Mouse (Mus musculus) urinary bladder, adult 18-20 months (tissue): ENCODE data around the gene Syt16.

ENCODE experiments used
- DNase-seq, 2 experiments: peaks; one replicate each; pipeline ENCODE4 v3.0.0; 2022; ENCODE audit warnings: low spot score in 2 of 2, mixed read lengths in 2 of 2

Syt16 gene

DNA sequence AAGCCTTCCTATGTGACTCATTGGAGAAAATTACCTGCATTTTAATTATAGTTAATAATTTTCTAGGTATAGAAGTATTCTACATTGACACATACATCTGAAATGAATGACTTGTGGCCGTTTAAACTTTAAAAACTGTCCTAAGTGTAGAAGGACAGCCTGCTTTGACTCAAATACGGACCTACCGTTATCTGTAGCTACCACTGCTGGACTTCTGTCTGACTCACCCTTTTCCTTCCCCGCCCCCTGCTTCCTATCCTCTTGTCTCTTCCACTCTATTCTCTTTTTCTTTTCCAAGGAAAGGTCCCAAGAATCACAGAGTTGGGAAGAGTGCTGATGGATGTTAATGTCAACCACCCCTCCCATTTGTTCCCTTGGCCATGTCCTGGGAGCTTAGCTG lies 222.4 kb downstream of the Syt16 start:
- DNase-seq: no peak

DNA sequence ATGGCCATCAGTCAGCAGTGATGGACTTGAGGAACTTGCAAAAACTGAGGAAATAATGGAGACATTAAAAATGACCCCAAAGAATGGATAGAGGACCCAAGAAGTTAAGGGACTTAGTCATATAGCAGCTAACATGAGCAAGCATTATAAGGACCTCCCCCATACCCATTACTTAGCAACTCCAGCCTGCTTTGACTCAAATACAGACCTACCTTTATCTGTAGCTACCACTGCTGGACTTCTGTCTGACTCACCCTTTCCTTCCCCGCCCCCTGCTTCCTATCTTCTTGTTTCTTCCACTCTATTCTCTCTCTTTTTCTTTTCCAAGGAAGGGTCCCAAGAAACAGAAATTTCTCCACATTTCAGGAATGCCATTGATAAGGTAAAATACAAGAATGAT lies 223.2 kb downstream of the Syt16 start:
- no peak for DNase-seq

DNA sequence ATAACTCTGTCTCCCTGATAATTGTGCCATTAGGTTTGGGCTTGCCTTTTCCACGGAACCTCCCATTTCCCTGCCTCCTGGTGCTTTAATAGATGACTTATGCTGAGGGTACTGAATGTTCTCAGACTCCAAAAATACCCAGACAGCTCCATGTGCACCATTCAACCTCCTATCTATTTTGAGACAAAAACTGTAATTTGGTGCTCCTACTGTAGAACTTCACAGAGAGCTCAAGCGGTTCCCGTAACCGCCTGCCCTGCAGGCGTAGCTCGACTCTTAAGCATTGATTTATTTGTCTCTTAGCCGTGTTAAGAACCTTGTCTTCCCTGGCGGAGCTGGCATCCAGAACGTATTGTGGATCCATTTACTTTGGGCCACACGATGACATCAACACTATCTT lies 233.3 kb downstream of the Syt16 start:
- no peak for DNase-seq

DNA sequence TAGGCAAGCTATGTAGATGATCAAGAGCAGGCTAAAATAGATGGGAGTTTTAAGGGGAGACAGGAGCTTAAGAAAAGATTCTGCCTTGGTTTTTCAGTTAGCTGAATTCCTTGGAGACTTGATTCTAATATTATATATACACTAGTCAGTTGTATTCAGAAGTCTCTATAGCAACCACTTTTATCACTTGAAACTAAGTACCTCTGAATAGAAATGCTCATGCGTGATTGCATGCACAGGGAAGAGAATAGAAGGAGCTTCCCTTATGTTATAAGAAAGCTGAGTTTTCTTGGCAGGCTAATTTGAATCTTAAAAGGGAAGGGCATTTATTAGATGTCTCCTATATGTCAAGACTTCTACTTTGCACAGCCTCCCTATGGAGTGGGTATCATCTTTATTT lies 235.4 kb downstream of the Syt16 start:
- DNase-seq: no peak

DNA sequence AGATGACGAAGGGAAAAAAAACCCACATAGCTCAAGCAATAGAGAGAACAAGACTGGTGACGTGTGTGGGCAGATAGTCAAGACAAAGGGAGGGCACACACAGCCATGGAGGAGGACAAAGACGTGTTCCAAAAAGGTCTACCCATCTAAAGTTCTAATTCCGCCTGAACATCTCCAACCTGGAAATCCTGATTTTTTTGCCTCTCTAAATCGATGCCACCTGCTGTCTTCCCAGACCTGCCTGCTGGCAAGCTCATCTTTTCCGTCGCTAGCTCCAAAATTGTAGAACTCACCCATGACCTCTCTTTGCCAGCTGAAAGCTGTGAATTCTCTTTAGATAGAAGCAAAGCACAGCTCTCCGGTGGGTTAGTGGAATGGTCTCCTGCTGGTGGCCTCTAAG lies 238.7 kb downstream of the Syt16 start:
- DNase-seq: no peak

DNA sequence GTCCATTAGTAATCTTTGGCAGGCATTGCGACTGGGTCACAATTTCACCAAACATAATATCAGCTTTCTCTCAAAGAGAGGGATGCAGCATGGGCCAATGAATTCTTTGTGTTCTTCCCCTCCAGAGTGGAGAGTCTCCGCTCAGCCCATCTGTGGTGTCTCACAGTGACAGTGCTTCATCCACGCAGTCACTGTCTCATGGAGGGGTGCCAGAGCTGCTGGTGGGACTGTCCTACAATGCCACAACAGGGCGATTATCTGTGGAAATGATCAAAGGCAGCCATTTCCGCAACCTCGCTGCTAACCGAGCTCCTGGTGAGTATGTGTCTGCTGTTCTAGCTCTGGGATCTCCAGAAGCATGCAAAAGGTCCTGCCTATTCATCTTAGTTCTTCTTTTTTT lies 240.6 kb downstream of the Syt16 start:
- no peak for DNase-seq

DNA sequence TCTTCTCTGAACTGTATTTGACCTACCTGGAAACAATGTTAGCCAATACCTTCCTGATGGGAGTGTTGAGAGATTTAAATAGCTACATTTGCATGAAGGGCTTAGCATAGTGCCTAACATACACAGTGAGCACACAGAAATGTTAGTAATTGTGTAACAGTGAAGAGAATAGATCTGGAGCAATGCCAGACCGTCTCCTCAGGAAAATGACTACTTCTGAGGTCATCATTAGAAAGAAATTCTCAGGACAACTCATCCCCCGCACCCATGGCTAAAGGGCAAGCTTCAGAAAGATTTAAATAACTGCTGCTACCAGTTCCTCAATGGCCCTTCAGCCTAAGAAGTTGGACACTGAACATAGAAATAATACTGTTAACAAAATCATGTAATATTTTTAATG lies 241.3 kb downstream of the Syt16 start:
- no peak for DNase-seq

DNA sequence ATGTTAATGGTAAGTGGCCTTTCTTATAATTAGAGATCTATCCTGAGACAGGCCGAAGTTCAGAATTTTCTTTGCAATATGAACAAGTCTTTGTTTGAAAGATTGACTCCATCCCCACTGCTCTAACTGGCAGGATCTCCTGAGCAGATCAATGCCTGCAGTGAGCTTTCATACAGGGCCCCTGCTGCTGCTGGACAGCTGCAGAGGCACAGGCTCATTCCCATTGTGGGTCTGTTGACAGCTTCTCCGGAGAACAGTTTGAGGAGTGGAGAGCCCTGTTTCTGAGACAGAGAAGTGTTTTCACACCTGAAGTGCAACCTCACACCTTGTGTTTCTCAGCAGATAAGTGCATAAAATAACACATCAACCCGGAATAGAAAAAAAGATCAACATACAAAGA lies 267.4 kb downstream of the Syt16 start:
- DNase-seq: no peak

DNA sequence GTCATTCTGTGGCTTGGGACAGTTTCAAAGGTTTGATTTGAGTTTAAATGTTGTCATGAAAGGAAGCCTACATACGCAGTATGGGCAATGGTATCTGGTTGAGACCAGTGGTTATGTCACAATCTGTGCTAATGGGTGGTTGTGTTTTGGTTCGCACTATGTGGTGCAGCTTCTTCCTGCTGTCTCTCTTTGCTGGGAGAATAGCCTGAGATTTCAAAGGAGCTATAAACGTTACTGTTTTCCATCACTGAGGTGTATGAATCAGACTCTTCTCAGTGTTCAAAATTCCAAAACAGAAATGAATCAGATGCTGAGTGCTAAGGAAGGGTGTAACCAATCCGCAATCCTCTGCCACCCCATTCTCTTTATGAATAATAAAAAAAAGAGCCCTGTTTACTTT lies 269.6 kb downstream of the Syt16 start:
- DNase-seq: no peak

DNA sequence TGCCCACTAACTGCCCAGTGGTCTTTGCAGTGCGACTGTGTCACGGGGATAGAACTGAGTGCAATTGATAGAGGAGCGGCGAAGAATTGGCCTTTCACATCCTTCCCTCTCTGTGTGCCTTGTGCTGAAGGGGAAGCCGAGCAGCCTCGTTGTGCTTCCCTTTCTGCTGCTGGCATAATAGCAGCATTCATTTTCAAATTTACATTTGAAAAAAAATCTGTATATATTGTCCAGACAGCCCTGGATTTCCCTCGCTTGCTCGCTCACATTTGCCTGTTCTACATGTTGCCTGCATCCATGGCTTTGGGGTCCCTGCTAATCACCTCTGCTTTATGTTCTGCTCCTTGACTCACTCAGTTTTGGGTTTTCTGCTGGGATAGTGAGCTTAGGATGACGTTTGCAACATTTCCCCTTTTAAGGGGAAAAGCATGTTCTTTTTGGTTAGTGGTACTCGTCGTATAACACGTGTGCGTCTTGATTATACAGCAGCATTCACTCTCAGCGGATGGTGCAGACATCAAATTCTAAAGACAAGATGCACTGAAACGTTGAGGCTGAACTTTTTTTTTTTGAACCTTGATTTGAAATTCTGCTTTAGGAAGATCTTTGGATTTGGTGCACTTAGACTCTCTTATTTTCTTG lies 271.3 kb downstream of the Syt16 start:
- DNase-seq: no peak

DNA sequence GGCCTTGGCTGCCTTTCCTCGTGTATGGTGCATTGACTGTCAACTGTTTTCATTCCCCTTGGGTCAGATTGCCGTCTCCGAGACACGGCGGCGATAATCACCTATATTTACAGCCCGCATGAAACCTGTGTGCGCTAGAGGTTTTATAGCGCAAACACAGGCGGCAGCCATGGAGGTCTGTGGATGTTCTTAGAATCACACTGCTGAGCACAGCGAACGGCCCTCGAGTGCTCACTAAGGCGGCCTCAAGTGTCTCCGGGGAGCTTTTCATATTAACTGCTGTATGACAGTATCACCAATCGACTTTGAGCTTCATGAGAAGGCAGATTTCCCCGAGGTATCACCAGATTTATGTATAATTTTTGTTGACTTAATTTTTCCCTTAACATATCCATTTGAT lies 275.1 kb downstream of the Syt16 start:
- DNase-seq: no peak

DNA sequence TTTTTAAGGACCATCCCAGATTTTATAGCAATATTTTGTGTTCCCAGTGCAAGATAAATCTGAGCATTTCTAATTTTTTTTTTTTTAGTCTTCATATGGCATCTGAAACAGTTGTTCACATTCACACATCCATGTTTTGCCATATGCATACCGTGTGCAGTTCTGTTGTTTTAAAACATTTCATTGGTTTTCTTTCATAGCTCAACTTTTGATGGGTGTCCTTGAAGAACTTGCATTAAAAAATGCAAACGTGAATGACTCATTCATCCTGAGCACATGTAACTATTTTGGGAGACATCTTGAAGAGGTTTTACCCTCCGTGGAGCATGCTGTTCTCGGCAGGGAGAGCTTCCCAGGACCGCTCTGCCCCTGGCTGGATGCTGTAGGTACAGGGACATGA lies 279.8 kb downstream of the Syt16 start:
- DNase-seq: no peak

DNA sequence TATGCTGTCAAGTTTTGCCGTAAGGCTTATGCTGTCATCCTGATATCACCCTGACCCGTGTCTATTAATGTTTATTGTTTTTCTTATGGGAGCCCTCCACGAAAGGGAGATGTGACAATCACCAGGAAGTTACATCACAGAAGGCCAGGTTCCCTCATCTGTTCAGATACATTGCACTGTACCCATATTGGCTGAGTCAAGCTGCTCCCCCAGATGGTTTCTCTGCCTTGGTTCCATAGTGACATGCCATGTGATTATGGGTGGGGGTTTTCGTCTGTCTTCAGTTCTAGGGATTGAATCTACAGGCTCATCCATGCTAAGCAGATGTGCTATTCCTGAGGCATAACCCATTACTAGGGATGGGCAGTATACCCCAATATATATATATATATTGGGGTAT lies 283.9 kb downstream of the Syt16 start:
- DNase-seq: no peak

DNA sequence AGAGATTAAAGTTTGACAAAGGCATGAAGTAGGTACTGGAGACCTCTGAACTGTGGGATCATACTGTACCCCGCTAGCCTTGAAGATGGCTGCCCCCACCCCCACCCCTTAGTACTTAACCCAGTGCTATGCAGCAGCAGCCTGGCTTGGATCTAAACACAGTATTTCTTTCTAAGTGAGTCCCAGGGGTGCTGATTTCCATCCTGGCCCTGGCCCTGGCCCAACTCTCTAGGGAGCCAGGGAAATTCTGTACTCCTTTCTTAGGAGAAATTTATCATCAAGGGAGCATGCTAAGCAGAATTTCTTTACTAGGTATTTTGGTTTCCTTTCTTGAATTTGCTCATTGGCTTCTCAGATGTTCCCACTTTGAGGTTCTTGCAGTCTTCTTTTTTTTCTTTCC lies 285.4 kb downstream of the Syt16 start:
- DNase-seq: no peak

DNA sequence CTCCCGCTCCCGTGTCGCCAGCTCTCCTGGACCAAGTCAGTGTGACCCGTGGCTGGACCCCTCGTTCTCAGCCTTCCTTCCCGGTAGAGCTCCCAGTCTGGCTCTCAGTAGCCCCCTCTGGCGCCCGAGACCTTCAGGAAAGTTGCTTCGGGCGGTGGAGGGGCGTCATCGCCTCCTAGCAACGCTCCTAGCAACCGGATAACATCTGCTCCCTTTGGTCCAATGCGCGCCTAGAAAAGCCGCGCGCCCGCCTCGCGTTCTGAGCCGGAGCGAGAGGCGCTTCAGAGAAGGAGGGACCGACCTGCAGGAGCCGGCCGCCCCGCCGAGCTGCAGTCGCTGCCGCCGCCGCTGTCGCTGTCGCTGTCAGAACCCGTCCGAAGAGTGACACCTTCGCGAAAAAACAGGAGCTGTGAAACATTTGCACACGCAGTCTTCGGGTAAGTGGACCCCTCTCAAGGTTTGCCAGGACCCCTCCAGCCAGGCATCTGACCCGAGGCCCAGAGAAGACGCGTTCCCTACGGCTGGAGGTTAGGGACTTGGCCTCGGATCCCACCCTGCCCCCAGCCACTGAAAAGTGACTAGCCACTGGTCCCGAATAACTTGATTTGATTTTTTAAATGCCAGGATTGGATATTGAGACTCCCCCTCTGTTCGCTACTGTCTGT lies 286.7 kb downstream of the Syt16 start:
- DNase-seq: peak; percentile 24 to 45

DNA sequence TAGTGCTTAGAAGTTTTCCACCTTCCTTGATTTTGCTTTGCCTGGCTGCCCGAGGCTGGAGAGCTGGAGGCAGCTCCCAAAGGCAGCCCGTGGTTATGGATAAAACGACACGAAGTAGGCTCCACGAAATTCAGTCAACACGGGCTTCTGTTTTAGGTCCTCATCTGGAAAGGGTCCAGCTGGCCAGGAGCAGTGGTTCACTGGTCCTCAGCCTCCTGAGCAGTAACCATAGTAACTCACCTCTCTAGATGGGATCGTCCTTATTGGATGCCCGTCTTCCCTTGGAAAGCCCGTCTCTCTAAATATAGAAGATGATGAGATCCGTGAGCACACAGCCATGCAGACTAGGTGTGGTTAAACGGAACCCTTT lies 287.2 kb downstream of the Syt16 start:
- no peak for DNase-seq

DNA sequence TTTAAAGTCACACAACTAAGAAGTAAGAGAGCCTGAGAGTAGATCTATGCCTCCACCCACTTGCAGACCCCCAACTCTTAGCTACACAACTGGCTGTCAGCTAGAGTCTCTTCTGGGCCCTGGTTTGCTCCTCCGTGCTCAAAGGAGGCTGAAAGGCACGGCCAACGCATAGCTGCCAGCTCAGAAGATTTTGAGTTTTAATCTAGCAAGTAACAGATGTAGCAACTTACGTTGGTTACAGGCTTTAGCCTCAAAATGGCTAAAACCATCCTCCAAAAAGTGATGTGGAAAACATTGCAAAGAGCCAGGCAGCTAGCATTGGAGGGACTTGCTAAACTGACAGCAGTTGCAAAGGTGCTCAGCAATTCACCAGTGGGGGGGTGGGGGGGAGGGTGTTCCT lies 293.5 kb downstream of the Syt16 start:
- DNase-seq: no peak

DNA sequence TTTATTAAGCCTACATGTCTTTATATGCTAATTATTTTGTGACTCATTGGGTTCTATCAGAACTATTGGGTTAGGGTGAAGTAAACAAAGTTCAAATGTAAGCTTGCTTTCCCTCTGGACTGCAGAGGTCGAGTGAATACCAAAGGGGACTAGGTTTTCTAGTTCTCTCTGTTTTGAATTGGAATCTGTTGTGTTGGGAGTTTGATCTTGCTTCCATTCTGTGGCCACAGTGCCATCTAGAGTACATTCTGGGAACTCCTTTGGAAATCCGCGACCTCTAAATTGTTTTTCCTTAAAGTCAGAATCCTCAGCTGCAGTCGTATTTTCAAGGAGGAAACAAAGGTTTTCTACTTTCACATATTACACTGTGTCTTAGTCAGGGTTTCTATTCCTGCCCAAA lies 296.2 kb downstream of the Syt16 start:
- no peak for DNase-seq

DNA sequence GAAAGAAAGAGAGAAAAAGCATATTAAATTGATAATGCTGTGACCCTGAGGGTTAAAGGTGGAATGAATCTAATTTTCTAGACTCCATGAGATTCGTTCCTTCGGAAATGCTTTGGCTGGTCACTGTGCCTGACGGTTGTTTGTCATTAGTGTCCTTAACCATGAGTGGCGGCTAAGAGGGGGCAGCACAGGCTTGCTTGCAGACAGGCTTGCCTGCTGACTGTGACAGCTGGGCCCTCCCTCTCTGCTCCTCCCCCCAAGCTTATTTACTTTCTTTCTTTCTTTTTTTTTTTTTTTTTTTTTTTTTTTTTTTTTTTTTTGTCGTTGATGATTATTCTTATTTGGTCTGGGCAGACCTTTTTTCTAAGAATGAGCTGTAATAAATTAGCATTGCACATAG lies 298.9 kb downstream of the Syt16 start:
- no peak for DNase-seq

DNA sequence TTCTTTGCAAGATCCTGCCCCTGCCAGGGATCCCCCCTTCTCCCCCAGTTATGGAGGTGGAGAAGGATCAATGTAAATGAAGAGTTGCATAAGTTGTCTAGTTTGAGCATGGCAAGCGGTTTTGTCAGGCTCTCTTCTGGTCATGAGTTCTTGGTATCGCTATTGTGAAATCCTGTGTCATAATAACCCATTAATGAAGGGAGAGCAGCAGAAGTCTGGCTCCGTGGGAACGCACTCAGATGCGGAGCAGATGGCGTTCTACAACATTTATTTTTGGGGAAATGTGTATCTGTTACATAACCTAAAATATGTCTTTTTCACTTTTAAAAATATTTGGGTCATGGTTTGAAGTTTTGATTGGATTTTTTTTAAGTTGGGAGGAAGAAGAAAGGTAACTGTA lies 304.1 kb downstream of the Syt16 start:
- no peak for DNase-seq

DNA sequence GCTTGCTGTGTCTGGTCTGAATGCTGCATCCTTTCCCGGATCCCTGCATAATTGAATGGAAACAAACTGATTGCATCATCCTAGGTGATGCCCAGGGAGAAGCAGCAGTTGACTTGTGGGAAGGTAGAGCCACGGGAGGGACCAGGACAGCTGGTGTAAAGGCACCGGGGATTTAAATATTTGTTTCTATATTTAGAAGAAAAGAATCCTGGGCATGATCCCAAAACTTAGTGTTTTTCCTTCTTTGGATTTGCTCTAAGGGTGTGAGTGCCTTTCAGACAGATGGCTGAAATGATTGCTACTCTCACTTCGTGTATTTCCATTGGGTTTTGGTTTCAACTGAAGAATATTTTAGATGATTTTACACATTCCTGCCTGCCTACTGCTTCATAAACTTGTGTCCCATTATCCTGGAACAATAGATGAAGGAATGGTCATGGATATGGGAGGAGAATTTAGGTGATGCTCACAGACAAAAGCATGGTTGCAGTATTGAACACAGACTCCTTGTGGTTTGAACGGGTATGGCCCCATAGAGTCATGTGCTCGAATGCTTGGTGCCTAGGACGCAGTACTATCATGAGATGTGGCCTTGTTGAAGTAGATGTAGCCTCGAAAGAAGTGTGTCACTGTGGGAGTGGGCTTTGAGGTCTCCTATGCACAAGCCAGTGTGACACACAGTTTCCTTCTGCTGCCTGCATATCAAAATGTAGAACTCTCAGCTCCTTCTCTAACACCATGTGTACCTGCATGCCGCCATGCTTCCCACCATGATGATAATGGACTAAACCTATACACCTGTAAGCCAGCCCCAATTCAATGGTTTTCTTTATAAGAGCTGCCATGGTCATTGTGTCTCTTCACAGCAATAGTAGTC lies 306.2 kb downstream of the Syt16 start:
- no peak for DNase-seq

DNA sequence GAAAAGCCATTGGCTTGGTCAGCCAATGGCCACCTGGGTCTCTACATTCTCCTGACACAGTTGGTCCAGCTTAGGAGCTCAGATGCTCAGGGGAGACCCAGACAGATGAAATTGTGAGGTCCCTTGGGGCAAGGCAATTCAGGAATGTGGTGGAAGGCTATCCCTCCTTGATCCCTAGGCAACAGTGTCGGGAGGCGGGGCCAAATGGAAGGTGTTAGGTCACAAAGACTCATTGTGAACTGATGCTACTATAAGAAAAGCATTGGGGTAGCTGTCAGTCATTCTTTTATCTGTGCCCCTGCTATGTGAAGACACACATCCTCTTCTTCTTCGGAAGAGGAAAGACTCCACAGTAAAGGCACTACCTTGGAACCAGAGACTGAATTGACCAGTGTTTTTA lies 315.1 kb downstream of the Syt16 start:
- DNase-seq: no peak

DNA sequence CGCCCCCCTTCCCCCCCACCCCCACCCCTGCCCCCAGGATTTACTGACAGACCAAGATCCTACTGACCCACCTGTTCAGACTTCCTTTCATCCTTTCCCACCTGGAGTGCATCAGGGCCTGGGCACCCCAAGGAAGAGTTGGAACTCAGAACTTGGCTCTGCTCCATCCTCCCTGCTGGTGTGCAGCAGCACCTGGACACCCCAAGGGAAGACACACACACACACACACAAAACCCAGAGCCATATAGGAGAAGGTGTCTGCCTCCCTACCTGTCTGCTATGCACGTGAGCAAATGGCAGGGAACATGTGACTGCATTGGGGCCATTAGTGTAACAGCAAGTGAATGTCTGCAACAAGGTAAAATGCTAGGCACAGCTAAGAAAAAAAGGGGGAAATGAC lies 317.8 kb downstream of the Syt16 start:
- no peak for DNase-seq
